Mouse (Mus musculus) inflammation-experienced regulatory T-cells, adult 6 months (primary cell): Measurements from ENCODE around the gene Oscar. TPM values are rescaled to one million over a fixed set of nuclear protein-coding genes. Genes with fewer than 3 reads are reported as not detected.
A peak's percentile ranks its signal among the peaks of the same experiment; 100 is the strongest.
"Not testable (repeated sequence)": the region's sequence is repeated elsewhere in the genome, so short reads cannot be mapped to it uniquely, and the experiment has no call there.

Experiments
- ATAC-seq: one replicate; pipeline ENCODE4 v1.8.0; 2017
- polyA plus RNA-seq, 3 experiments: library from polyadenylated mRNA; unstranded; fragments of 100-300 nt; shearing (Covaris generic); gene quantifications; one replicate each; pipeline ENCODE4 v1.2.1; 2017

The Oscar gene
- polyA plus RNA-seq, 3 experiments from 2014 or later = not detected

- no peak for ATAC-seq
Measured at GRCm38 (mm10) chr7:3609082-3609481, 6.9 kb downstream of the Oscar start.

GRCm38 (mm10) chr7:3608668-3609067 lies 7.3 kb downstream of the Oscar start:
- ATAC-seq = no peak

- ATAC-seq = no peak
Measured at GRCm38 (mm10) chr7:3607391-3607790, 8.6 kb downstream of the Oscar start.

GRCm38 (mm10) chr7:3606798-3607197 lies 9.2 kb downstream of the Oscar start:
- no peak for ATAC-seq

- peak; percentile 82 for ATAC-seq
Measured at GRCm38 (mm10) chr7:3601119-3601518, 14.8 kb downstream of the Oscar start.

GRCm38 (mm10) chr7:3597755-3598154 lies 18.2 kb downstream of the Oscar start:
- not testable (repeated sequence) for ATAC-seq

- ATAC-seq = peak; percentile 79
Measured at GRCm38 (mm10) chr7:3595146-3595545, 20.8 kb downstream of the Oscar start.

- ATAC-seq = peak; percentile 50
Measured at GRCm38 (mm10) chr7:3594686-3595085, 21.3 kb downstream of the Oscar start.

GRCm38 (mm10) chr7:3593855-3594254 lies 22.1 kb downstream of the Oscar start:
- ATAC-seq = no peak

GRCm38 (mm10) chr7:3591534-3591933 lies 24.4 kb downstream of the Oscar start:
- no peak for ATAC-seq

- ATAC-seq = no peak
Measured at GRCm38 (mm10) chr7:3590550-3590949, 25.4 kb downstream of the Oscar start.

GRCm38 (mm10) chr7:3587292-3587691 lies 28.7 kb downstream of the Oscar start:
- ATAC-seq = no peak

GRCm38 (mm10) chr7:3586255-3586654 lies 29.7 kb downstream of the Oscar start:
- ATAC-seq = no peak

GRCm38 (mm10) chr7:3585763-3586162 lies 30.2 kb downstream of the Oscar start:
- no peak for ATAC-seq

GRCm38 (mm10) chr7:3580029-3580428 lies 35.9 kb downstream of the Oscar start:
- ATAC-seq = no peak

GRCm38 (mm10) chr7:3578952-3579546 lies 36.9 kb downstream of the Oscar start:
- ATAC-seq = no peak

- ATAC-seq = no peak
Measured at GRCm38 (mm10) chr7:3578196-3578595, 37.8 kb downstream of the Oscar start.

GRCm38 (mm10) chr7:3576354-3577124 lies 39.4 kb downstream of the Oscar start:
- no peak for ATAC-seq

- ATAC-seq = no peak
Measured at GRCm38 (mm10) chr7:3574216-3574615, 41.7 kb downstream of the Oscar start.

- ATAC-seq = no peak
Measured at GRCm38 (mm10) chr7:3571847-3572246, 44.1 kb downstream of the Oscar start.

- not testable (repeated sequence) for ATAC-seq
Measured at GRCm38 (mm10) chr7:3570580-3570979, 45.4 kb downstream of the Oscar start.

- ATAC-seq = no peak
Measured at GRCm38 (mm10) chr7:3569725-3570124, 46.2 kb downstream of the Oscar start.

GRCm38 (mm10) chr7:3567336-3567735 lies 48.6 kb downstream of the Oscar start:
- no peak for ATAC-seq
